Mouse (Mus musculus) liver, embryonic 15.5 days (tissue): ENCODE data around the gene Mtnr1b. TPM values are rescaled to one million over a fixed set of nuclear protein-coding genes. Genes with fewer than 3 reads are reported as not detected.

Experiments used
- ATAC-seq: fragments of 200-750 bp; cut with Nextera tagmentation; 2 replicates; pipeline ENCODE4 v1.8.0; 2017; ENCODE audit warnings: moderate number of reproducible peaks, mild to moderate bottlenecking, moderate library complexity; ENCODE audit not compliant: insufficient read depth
- H3K27ac ChIP-seq: fragments of 300-500 bp; sonication (generic); replicated peaks from 2 replicates; pipeline ENCODE4 v1.5.1; 2015; ENCODE audit warnings: mild to moderate bottlenecking, inconsistent platforms
- H3K27me3 ChIP-seq: fragments of 300-500 bp; sonication (generic); 2 replicates; pipeline ENCODE4 v1.6.1; 2015; ENCODE audit warnings: mild to moderate bottlenecking, inconsistent platforms
- H3K36me3 ChIP-seq: fragments of 300-500 bp; sonication (generic); replicated peaks from 2 replicates; pipeline ENCODE4 v1.6.1; 2015; ENCODE audit warnings: moderate library complexity, mild to moderate bottlenecking, inconsistent platforms
- H3K4me1 ChIP-seq: fragments of 300-500 bp; sonication (generic); replicated peaks from 2 replicates; pipeline ENCODE4 v1.6.1; 2015; ENCODE audit warnings: inconsistent platforms
- H3K4me2 ChIP-seq: fragments of 300-500 bp; sonication (generic); 2 replicates; pipeline ENCODE4 v1.6.1; 2015; ENCODE audit warnings: moderate library complexity, mild to moderate bottlenecking, inconsistent platforms
- H3K4me3 ChIP-seq: fragments of 300-500 bp; sonication (generic); replicated peaks from 2 replicates; pipeline ENCODE4 v1.5.1; 2015; ENCODE audit warnings: mild to moderate bottlenecking, inconsistent platforms
- H3K9ac ChIP-seq: fragments of 300-500 bp; sonication (generic); 2 replicates; pipeline ENCODE4 v1.6.1; 2015; ENCODE audit warnings: moderate library complexity, mild to moderate bottlenecking, inconsistent platforms
- H3K9me3 ChIP-seq: fragments of 300-500 bp; sonication (generic); replicated peaks from 2 replicates; pipeline ENCODE4 v1.6.1; 2016; ENCODE audit warnings: inconsistent platforms
- WGBS: fragments of 180-500 bp; shearing (Covaris S2); methylation state at CpG from one replicate; pipeline ENCODE4 v1.1.7; 2015; ENCODE audit warnings: mixed read lengths; ENCODE audit not compliant: insufficient replicate concordance; 5-methylcytosine and 5-hydroxymethylcytosine counted together
- polyA plus RNA-seq: library from polyadenylated mRNA; unstranded; fragments of >200 nt; fragmentation: Nextera tagmentation; extraction: Ambion mirVana; gene quantifications from 2 replicates; pipeline ENCODE4 v1.2.1, GENCODE M21; 2015

Gene Mtnr1b
- polyA plus RNA-seq: not detected in 2 replicates

DNA sequence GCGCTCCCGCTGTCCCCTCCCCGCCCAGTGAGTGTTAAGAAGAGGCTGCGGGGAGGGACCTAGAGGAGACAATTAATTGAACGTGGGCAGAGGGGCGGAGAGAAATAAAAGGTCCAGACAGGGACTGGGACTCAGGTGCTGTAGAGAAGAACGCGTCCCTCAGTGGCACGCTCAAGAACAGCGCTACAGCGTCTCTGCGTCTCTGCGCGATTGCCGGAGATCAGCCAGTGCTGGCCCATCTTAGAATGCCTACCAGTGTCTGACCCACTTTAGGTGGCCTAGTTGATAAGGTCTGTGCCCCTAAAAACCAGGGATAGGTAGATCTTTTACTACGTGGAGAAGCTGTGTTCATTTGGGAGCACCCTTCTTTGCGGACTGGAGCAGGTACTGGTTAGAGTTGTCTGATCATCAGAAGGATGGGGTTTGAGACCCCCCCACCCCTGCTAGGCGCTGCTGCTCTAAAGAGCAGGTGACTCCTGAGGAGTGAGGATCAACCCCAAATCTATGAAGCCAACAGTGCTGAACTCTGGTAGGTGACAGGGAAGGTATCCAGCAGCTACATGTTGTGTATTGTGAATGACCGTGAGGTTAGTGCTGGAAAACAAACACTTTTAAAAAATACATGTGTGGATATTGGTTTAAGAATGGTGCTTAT, at the start of gene Mtnr1b:
Mtnr1b (minus strand) TSS at position 51 of the 655 bp plus-strand sequence.
- Histone ChIP-seq H3K4me1 (no peaks in the 10 kb centered on the region), H3K36me3 (no peaks in the 10 kb centered on the region), H3K4me3 (no peak within 1 kb of the TSS), H3K27me3 (0 out of 2 replicates have a peak, but pooled peaks cover 10% of the 10 kb centered on the region), H3K4me2 (no peak within 1 kb of the TSS), H3K9me3 (no peaks in the 10 kb centered on the region), H3K9ac (no peak within 1 kb of the TSS), H3K27ac (no peak within 1 kb of the TSS)
- no peak for ATAC-seq
- WGBS: 38% methylated on average over 19 of the region's 19 CpGs

DNA sequence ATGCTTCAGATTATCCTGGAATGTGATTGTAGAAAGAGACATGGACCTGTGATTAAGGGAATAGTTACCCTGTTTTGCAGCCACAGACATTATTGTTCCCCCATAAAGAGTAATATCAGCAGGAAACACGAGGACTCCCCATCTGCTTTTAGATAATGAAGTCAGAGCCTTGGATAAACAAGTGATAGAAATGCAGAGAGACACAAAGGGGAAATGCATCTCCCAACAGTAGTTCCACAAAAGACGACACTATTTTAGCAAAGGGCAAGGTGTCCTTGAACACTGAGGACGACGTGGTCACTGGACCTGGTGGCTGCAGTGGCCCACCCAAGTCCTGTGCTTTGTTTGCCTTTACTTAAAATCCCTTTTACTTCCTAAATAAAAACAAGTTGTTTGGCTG, 45.9 kb upstream of the Mtnr1b start:
- ATAC-seq: no peak
- WGBS: 31% methylated on average over 4 of the region's 4 CpGs
- no peak overlapping the region for H3K9ac ChIP-seq
- no peaks in the 10 kb centered on the region for H3K27me3 ChIP-seq
- H3K9me3 ChIP-seq: no peaks in the 10 kb centered on the region
- H3K4me1 ChIP-seq: no peaks in the 10 kb centered on the region
- H3K27ac ChIP-seq: no peak overlapping the region
- no peaks in the 10 kb centered on the region for H3K36me3 ChIP-seq
- H3K4me2 ChIP-seq: no peak overlapping the region
- H3K4me3 ChIP-seq: no peak overlapping the region

DNA sequence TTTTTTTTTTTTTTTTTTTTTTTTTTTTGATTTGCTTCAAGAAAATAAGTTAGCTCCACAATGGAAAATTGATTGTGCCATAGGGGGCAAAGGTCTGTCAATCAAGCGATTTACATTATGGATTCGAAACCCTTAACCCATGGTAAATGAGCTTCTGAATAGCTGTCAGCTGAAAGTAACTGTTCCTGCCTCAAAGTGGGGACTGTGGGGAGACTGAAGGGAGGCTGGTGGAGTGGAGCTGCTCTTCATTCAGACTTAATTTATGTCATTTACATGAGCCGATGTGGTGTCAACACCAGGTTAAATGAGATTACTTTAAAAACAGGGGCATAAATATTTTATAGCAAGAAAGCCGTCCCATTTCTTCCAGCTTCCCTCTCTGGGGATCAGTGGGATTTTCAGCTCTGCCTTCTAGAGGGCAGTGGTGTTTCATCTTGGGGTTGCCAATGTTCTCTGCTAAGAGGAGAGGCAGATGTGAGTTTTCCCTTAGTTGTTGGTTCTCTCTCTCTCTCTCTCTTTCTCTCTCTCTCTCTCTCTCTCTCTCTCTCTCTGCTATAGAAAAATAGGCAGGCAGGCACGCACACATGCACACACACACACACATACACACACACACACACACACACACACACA, 45.1 kb upstream of the Mtnr1b start:
- Histone ChIP-seq H3K9me3 (no peaks in the 10 kb centered on the region), H3K4me1 (no peaks in the 10 kb centered on the region), H3K36me3 (no peaks in the 10 kb centered on the region), H3K27me3 (no peaks in the 10 kb centered on the region), H3K27ac (no peak overlapping the region), H3K4me2 (no peak overlapping the region), H3K9ac (no peak overlapping the region), H3K4me3 (no peak overlapping the region)
- WGBS: 52% methylated on average over 5 of the region's 5 CpGs
- ATAC-seq: no peak

DNA sequence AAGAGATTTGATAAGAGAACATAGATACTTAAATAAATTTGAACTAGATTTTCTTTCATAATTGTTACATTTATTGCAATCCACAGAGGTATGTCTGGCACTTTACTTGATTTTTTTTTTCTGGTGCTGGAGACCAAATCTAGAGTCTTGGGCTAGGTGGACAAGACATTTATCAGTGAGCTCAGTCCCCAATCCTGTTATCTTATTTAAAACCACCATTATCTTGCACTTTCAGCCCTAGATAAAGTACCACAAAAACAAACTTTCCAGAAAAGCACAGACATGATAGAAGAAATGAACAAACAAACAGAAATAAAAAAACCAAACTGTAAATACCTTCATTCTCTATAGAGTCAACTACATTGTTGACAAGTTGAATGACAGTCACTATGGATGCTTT, 42.2 kb upstream of the Mtnr1b start:
- no peaks in the 10 kb centered on the region for H3K9me3 ChIP-seq
- no peaks in the 10 kb centered on the region for H3K36me3 ChIP-seq
- no peak overlapping the region for H3K9ac ChIP-seq
- H3K4me2 ChIP-seq: no peak overlapping the region
- H3K4me1 ChIP-seq: no peaks in the 10 kb centered on the region
- no peaks in the 10 kb centered on the region for H3K27me3 ChIP-seq
- no peak for ATAC-seq
- H3K27ac ChIP-seq: no peak overlapping the region
- H3K4me3 ChIP-seq: no peak overlapping the region

DNA sequence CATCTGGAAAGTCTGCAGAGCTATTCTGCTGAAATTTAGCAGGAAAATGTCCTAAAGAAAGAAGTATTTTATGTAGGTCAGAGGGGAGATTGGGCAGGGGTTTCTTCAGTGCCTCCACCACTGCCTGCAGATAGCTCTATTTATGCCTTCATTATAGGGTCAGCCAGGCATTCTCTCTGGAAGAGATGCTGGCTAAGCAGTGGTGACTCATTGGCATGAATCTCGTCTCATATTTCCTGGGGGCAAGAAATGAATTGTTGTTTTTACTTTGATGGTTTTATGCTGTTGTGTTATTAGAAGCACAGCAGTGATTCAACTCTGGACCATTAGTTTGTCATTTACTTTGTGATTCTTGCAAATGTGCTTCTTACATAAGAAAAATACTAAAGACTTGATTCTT, 38.4 kb upstream of the Mtnr1b start:
- Histone ChIP-seq H3K4me3 (no peak overlapping the region), H3K36me3 (no peaks in the 10 kb centered on the region), H3K27ac (no peak overlapping the region), H3K9me3 (no peaks in the 10 kb centered on the region), H3K9ac (no peak overlapping the region), H3K4me2 (no peak overlapping the region), H3K4me1 (no peaks in the 10 kb centered on the region), H3K27me3 (no peaks in the 10 kb centered on the region)
- no peak for ATAC-seq
- WGBS: 39% methylated on average over 1 of the region's 1 CpGs

DNA sequence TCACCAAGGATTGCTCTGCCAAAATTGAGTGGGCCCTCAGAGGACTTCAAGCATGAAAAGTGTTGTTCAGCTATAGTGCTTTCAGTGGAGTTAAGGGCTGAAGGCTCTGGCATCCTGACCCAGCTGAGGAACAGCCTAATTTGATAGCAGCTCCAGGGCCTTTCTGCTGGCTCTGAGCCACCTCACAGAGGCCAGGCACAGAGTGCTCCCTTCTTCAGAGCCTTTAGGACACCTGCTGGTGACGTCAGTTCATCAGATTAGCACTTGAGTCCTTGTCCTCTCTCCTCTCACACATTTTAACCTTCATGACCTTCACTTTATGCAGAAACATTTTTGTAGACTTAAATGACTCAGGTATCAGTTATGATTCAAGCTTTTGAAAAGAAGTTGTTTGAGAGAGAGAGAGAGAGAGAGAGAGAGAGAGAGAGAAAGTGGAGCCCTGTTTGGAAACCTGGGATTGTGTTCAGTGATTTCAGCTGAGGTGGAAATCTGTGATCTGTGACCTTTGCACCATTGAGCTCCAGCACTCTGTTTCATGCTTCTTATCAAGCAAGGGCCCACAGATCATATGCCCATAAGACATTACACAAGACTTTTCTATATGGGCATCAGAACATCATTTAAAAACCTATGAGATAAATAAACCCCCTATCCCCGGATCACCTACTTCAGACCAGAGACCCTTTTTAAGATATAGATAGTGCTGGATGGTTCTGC, 35.2 kb upstream of the Mtnr1b start:
- Histone ChIP-seq H3K27me3 (no peaks in the 10 kb centered on the region), H3K9me3 (no peaks in the 10 kb centered on the region), H3K4me2 (no peak overlapping the region), H3K27ac (no peak overlapping the region), H3K36me3 (no peaks in the 10 kb centered on the region), H3K4me3 (no peak overlapping the region), H3K4me1 (no peaks in the 10 kb centered on the region), H3K9ac (no peak overlapping the region)
- WGBS: 44% methylated on average over 2 of the region's 2 CpGs
- no peak for ATAC-seq

DNA sequence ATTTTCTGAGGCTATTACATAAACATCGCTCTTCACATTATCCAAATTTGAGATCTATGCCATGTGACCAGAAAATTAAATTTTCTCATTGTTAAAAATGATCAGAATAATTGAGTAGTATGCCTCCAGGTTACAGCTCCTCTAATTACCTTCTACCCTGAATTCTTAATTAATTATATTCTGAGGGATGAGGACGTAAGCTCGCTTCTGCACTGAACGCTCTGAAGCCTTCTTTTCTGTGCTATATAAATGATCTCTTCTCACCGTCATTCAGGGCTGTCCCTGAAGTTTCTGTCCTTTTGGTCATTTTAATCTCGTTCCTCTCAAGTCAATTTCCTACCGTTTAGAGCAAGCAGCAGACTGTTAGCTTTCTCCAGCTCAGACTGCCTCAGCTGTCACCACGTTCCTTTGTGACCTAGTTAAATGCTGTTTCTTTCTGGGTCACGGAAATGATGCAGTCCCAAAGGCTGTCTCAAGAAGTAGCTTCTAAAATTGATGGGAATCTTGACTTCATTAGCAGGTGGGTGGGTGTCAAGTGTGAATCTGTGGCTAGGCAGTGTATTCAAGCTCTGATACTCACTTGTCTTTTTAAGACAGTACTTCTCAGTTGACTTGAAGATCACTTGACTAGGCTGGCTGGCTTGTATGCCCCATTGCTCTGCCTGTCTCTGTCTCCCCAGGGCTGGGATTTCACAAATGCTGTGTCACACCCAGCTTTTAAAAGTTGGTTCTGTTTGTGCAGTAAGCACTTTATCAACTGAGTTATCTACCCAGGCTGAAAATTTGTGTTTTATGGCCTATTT, 29.8 kb upstream of the Mtnr1b start:
- Histone ChIP-seq H3K4me1 (no peaks in the 10 kb centered on the region), H3K36me3 (no peaks in the 10 kb centered on the region), H3K4me2 (no peak overlapping the region), H3K9me3 (no peaks in the 10 kb centered on the region), H3K27ac (no peak overlapping the region), H3K27me3 (no peaks in the 10 kb centered on the region), H3K9ac (no peak overlapping the region), H3K4me3 (no peak overlapping the region)
- ATAC-seq: no peak
- 57% methylated on average over 9 of the region's 9 CpGs for WGBS

DNA sequence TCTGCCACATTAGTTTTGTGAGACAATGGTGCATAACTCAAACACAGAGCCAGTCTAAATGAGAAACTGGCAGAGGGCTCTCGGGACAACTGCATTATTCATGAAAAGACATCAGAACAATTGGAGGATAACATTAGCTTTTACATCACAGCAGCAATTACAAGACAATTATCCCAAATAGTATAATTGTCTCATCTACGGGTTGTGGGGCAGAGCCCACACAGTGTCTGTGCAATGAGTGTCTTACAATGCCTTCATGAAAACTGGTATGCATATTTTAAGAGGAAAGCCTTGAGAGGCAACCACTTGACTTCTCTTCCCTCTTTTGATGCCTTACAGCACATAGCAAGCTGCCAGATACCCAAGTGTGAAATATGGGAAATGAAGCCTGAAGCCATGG, 23.8 kb upstream of the Mtnr1b start:
- H3K27ac ChIP-seq: no peak overlapping the region
- H3K36me3 ChIP-seq: no peaks in the 10 kb centered on the region
- no peak overlapping the region for H3K9ac ChIP-seq
- H3K27me3 ChIP-seq: no peaks in the 10 kb centered on the region
- 50% methylated on average over 2 of the region's 2 CpGs for WGBS
- H3K4me3 ChIP-seq: no peak overlapping the region
- H3K9me3 ChIP-seq: no peaks in the 10 kb centered on the region
- no peak for ATAC-seq
- no peak overlapping the region for H3K4me2 ChIP-seq
- no peaks in the 10 kb centered on the region for H3K4me1 ChIP-seq

DNA sequence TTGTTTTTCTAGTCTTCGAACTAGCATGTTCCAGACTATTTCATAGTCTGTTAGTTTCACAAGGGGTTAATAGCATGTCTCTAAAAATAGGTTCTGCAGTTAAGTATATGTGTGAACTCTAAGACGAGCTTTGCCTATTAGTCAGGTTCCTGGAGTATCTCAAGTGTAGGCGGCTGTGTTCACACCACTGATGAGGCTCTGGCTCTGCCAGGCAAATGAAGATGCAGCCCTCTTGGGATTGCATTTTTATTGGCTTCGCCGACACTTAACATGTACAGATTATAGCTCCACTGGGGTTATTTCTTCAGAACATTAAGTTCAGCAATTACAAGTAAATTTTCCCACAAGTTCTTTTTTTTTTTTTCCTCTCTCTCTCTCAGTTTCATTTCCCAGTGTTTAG, 12.4 kb upstream of the Mtnr1b start:
- no peak for ATAC-seq
- Histone ChIP-seq H3K27me3 (no peaks in the 10 kb centered on the region), H3K4me3 (no peak overlapping the region), H3K9me3 (no peaks in the 10 kb centered on the region), H3K27ac (no peak overlapping the region), H3K4me2 (no peak overlapping the region), H3K9ac (no peak overlapping the region), H3K4me1 (no peaks in the 10 kb centered on the region), H3K36me3 (no peaks in the 10 kb centered on the region)
- WGBS: 56% methylated on average over 5 of the region's 5 CpGs

DNA sequence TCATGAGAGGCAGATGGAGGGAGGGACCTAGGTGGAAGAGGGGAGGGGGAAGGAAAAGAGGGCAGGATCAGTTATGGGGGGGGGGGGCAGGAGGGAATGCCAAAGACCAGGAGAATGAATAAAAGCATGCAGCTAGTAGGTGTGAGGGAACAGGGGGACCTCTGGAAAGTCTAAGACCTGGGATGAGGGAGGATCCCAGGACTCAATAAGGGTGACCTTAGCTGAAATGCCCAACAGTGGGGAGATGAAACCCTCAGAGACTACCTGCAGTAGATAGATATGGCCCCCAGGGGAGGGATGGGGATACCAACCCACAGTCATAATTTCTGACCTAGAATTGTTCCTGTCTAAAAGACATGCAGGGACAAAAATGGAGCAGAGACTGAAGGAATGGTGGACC, 6.4 kb upstream of the Mtnr1b start:
- no peaks in the 10 kb centered on the region for H3K9me3 ChIP-seq
- no peaks in the 10 kb centered on the region for H3K27me3 ChIP-seq
- no peak overlapping the region for H3K9ac ChIP-seq
- H3K4me3 ChIP-seq: no peak overlapping the region
- ATAC-seq: no peak
- H3K4me2 ChIP-seq: no peak overlapping the region
- no peaks in the 10 kb centered on the region for H3K36me3 ChIP-seq
- no peak overlapping the region for H3K27ac ChIP-seq
- H3K4me1 ChIP-seq: no peaks in the 10 kb centered on the region

DNA sequence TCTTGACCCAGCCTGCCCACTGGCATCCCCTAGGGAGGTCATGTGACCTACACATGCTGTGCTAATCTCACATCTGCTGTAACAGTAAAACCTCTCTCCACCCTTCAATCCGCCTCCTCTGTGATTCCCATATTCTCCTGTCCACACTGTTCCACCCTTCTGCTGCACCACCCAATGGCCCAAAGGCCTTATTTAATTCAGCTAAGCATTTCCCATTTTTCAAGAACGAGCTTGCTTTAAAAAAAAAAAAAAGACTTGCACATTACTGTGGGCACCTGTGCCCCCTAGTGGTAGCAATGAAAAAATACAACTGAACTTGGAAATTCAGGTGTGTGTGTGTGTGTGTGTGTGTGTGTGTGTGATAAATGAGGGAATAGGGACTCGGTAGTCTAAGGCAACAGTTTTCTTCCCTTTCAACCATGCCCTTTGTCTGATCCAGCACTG, 5.8 kb upstream of the Mtnr1b start:
- Histone ChIP-seq H3K36me3 (no peaks in the 10 kb centered on the region), H3K9me3 (no peaks in the 10 kb centered on the region), H3K4me3 (no peak overlapping the region), H3K4me1 (no peaks in the 10 kb centered on the region), H3K27ac (no peak overlapping the region), H3K27me3 (no peaks in the 10 kb centered on the region), H3K9ac (no peak overlapping the region), H3K4me2 (no peak overlapping the region)
- WGBS: 16% methylated on average over 3 of the region's 3 CpGs
- ATAC-seq: no peak
